Mouse (Mus musculus) ES-Bruce4 (cell line): ENCODE measurements around the gene Helb.

ENCODE experiments used
- CTCF ChIP-seq: IDR thresholded peaks from one replicate; pipeline ENCODE4 v1.8.1; 2011; ENCODE audit warnings: low read depth, low read length
- EP300 ChIP-seq: IDR thresholded peaks from 2 replicates; pipeline ENCODE4 v1.6.1; 2011; ENCODE audit warnings: low read depth, low read length; ENCODE audit not compliant: insufficient read depth
- POLR2A ChIP-seq: IDR thresholded peaks from one replicate; pipeline ENCODE4 v1.8.1; 2011; ENCODE audit warnings: low read length; ENCODE audit not compliant: insufficient read depth

DNA sequence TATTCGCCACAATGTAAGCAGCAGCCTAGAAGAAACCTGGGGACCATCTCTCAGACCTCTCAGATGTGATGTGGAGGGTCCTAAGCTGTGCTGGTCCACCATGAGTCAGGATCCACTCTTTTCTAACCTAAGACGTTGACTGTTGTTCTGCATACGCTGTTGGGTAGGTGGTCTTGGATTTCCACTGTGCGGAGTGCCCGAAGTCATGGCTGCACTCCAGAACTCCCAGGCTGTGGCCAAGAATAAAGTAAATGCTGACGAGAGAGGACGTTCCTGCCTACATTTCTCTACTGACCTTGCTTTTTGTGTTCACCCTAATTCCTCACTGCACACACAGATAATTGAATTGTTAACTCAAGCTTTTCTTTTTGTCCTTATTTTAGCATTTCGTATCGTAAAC, 78.9 kb downstream of the Helb start:
- TF ChIP-seq CTCF (no peak), EP300 (no peak), POLR2A (no peak)
